Mouse (Mus musculus) layer of hippocampus, adult 9-10 months (tissue): ENCODE measurements around the gene Map2.

ENCODE experiments used
- DNase-seq: peaks from one replicate; pipeline ENCODE4 v3.0.0; 2022; ENCODE audit warnings: low spot score

Gene Map2

DNA sequence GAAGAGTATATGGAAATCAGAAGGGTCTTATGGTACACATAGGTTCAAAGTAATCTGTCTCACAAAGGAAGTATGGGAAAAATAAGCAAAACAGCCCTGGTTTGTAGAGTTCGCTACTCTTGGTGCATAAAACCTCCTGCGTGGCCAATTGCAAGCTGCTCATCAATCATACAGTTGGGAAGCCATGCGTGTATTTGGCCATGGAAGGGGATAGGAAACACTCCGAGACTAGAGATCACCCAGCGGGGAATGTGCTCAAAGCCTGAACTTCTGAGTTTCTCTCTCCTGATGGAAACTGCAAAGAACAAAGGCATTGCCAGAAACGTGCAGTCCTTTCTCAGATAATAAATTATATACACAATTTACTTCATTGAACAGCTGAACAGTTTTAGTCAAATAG, 124.3 kb downstream of the Map2 start:
- no peak for DNase-seq

DNA sequence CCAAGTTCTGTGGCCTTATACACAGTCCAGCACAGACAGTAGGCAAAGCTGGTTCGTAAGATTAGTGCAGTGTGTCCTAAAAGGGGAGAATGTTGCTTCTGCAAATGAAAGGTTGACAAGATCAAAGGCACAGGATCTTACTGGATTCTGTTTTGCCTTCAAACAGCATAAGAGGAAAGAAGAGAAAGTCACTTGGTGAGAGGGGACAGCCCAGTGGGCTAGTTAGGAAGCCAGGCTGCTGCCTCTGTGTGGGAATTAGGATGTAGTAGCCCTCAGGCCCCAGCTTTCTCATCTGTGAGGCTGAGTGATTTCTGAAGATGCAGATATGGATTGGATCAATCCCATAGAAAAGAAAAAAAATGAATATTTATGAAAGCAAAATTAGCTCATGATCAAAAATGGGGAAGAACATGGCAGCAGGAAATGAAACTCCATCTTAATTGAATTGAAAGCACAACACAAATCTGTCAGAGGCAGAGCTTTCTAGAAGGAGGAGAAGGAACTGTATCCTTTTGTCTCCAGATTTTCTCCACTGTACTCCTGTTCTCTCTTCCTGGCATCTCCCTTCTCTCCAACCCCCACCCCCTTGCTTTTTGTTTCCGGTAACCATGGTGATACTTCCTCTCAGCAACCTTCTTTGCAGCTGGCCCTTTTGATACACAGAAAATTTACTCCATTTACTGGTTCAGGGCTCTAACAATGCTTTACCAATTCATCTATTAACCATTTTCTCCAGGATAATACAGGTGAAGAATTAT, 145.5 kb downstream of the Map2 start:
- DNase-seq = no peak

DNA sequence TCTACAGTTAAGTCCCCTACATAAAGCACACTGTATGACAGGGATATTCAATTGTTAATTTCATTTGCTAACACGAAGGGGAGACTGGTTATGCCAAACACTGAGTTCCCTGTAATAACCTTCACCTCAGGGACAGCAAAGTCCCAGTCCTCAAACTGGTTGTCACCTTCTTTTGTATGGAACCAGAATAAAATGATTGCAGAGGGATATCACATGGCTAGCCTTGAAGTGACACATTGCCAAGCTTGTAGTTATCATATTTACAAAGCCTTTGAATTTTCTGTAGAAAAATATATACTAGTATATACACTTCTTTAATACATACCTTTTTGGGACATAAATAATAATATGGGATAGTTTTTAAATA, 146.0 kb downstream of the Map2 start:
- DNase-seq = no peak

DNA sequence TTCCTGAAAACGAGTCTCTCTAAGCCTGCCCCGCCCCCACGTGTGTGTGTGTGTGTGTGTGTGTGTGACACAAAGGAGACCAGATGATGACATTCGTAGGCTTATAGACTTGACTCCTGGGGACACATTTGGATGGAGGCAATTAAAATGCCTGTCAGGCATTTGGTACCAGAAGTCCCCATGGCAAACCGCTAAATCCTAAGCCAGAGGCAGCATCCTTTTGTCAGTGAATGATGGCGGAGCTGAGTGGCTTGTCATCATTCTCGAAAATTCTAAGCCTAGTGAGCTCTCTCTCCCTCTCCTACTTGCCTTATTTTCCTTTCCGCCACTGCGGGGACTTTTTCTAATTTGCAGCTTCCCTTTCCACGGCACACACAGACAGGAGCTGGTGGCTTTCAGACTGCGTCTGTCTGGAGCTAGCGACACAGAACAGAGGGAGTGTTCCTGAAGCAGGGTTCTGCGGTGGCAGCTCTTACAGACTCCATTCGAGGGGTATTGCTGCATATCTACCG, 146.6 kb downstream of the Map2 start:
- DNase-seq = peak; percentile 68

DNA sequence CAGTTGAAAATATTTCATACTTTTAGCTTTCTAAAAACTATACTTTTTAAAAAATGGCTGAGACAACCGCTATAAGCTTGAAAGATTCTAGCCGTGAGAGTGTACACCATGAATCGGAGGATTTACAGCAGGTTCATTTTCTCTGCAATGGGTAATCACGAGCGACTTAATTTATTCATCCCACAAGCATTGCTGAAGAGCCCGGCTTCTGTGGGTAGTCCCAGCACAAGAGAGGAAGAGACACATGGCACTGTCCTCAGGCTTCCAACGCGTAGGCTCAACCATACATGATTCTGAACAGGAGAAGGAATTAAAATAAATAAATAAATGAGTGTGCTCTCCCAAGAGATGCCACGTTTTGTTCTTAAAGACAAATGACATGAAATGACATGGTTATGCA, 148.4 kb downstream of the Map2 start:
- no peak for DNase-seq

DNA sequence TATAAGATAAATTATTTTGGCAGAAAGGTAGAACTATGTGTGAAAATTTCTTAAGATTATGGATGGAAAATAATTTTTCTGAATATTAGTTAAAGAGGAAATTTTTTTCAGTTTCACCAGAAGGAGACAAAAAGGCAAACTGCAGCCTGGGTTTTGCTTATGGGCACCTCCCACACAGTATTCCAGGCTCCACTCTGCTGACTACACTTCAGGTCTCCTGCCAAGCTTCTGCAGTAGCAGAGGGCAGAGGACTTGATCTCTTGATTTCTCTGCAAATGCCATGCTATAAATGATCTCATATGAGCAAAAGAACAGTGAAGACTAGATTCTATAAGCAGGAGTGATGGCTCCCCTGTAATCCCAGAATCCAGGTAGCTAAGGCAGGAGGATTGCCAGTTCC, 149.9 kb downstream of the Map2 start:
- no peak for DNase-seq

DNA sequence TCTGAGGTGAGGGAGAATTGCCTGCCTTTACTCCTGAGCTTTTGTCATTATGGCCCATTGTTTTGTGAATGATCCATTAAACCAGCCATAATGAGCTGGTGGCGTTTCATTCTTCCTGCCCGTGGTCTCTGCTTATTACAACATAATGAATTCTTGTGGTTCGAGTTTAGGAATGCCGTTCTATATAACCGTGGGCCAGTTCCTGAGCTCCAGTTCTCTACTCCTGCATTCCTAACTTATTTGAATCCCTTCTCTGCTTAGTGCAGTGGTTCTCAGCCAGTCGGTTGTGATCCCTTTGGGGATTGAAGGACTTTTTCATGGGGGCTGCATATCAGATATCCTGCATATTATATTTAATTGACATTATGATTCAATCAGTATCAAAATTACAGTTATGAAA, 153.9 kb downstream of the Map2 start:
- DNase-seq = no peak

DNA sequence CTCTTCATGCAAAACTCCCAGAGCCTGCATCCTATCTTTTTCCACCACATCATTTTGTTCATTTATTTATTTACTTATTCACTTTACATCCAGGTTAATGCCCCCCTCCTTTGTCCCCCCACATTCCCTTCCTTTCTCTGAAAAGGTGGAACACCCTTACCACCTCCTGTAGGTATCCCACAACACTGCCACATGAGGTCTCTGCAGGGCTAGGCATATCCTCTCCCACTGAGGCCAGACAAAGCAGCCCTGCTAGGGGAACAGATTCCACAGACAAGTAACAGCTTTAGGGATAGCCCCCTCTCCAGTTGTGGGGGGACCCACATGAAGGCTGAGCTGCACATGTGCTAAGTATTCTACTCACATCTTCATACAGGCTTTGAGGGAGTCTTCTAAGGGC, 154.5 kb downstream of the Map2 start:
- no peak for DNase-seq

DNA sequence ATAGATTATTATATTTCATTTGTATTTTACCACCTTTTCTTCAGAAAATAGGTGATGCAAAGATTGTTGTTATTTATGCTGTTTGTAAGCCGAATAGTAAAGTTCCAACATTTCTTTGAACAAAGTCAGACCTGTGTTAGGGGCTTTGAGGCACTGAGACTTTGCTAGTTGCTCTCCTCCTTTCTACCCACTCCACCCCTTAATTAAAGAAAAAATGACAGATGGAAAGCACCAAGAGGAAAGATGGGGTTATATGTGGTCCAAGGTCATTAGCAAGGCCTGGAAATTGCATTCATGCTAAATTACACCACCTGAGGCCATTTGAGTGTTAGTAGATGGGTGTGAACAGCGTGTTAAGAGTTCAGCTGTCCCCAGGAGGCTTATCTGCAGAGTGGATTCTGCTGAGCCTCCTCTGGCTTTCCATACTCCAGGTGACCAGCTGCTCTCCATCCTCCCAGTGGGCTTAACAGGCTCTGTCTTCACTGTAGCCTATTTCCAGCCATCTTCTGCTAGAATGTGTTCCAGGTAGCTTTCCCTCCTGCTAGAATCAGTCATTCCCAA, 160.7 kb downstream of the Map2 start:
- DNase-seq = no peak

DNA sequence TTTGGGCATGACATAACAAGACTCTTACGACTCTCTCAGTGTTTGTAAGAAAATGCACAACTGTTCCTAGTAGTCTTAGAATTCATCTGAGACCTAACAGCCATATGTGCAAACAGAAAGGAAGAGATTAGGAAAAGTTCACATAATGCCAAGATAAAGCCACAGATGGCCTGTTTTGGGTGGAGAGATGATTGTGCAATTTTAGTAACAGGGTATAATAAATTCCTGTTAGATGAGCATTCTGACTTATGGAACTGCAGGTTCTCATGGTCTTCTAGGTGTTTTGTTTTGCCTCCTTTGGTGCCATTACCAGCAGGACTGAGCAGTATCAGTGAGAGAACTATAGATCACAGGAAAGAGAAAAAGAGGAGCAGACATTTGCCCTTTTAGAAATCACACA, 164.1 kb downstream of the Map2 start:
- DNase-seq = no peak

DNA sequence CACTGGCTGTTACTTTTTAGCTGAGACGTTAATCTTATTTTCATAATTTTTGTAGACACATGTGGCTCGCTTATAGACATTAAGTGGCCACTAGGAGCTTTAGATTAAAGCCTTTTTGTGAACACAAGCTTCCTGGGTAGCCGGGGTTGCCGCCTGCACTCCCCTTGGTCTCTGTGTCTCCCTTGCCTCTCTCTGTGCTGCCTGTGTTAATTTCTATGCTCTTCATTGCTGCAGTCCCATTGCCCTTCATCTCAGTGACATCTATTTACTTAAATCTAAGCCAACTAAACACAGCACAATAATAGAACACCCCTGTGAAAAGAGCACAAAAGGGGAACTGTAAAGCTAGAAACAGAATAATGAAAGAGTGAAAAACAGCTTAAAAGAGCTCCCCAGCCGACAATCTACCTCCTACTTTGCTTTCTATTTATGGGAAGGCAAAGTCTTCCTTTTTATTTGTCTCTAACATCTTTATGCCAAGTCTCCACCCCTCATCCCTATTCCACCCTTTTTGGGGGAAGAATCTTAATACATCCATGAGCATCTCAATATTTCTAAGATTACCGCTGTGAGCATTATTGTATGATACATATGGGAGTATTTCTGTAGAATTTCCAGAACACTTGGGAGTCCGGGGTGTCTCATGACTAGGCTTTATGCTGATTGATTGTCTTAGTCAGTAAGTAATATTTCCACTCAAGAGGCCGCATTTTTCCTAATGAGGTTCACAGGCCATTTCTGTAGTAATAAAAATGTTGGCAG, 173.5 kb downstream of the Map2 start:
- no peak for DNase-seq

DNA sequence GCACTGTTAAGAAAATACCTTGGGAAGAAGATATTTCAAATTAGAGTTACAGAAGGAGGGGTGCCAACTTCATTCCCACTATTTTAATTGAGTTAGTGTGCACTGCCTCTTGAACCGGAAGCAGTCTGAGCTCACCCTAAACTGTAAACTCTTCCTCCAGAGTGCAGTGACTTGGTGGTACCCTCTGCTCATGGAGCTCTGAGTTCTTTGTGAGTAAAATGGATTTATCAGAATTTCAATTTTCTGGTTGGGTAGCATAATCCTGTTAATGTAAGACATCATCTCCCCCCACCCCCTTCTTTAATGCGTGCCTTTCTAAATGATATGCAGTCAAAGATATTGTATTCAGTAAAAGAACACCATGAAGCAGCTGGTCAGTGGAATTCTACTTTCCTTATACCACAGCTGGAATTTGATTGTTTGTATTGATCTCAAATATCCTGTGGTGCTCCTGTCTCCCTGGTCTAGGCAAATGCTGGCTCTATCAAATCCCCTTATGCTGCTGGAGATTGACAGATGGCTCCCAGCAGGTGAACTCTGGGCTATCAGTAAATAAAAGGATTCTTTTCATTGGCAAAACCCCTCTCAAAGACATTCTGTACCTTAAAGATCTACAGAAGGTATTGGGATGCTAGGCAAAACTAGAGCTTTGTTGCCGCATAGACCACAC, 174.2 kb downstream of the Map2 start:
- DNase-seq = no peak

DNA sequence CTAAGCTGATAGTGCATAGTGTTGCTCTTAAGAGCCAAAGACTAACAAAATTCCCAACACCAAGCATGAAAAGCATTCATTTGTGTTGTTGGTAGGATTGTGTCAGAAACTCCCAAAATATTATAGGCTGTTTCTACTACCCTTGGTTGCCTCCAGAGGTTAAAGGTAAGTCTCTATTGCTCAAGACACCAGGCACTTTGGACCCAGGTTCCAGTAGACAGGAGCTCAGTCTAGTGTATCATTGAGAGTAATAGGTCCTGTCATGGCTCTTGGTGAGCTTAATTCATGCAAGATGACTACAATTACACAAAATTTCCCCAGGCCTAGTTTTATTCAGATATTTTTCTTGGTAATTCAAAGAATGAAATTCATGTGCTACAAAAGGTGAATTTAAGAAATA, 176.3 kb downstream of the Map2 start:
- DNase-seq = no peak

DNA sequence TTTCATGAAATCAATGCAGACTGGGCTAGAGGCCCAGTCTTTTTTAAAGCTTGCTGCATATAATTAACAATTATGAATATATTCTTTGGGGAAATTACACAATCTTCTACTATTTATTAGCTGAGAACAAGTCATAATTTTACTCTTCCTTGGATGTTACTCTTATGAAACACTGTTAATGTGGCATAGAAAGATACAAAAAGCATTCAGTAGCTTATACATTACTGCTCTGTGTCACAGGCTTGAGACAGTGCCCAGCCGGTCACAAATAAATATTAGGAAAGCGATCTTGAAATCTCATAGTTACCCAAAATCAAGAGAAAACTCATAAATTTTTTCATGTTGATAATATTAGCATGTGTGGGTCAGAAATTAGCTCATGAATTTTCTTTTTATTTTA, 186.7 kb downstream of the Map2 start:
- no peak for DNase-seq

DNA sequence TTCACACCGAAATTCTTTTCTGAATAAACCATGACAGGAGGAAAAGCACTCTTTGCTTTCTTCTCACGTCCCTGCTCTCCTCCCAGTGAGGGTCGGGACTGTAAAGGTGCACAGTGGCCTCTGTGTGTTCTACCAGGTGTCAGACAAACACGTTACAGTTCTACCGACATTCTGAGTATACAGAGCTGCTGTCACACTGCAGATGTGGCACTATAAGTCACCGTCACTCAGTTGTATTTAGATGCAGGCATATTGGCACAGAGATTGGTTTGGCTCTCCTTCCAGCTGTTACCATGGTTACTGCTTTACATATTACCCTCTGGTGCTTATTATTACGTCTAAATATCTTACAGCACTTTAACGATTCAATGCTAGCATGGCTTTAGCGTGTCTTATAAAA, 188.2 kb downstream of the Map2 start:
- DNase-seq = no peak

DNA sequence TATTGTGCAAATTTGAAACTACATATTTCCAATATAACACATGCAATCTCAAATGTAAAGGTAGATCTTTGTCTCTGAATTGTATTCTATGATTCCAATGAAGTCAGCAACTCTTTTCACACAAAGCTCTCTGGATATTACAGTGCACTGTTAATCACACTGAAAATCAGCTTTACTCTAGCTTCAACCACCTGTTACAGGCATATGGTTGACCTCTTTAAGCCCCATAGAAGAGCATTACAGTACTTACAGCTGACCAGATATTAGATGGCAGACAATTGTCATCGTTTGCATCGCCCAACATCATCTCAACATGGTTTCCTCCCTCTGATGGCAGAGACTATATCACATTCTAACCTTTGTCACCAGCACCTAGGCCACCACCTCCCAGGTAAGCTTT, 189.3 kb downstream of the Map2 start:
- DNase-seq = no peak

DNA sequence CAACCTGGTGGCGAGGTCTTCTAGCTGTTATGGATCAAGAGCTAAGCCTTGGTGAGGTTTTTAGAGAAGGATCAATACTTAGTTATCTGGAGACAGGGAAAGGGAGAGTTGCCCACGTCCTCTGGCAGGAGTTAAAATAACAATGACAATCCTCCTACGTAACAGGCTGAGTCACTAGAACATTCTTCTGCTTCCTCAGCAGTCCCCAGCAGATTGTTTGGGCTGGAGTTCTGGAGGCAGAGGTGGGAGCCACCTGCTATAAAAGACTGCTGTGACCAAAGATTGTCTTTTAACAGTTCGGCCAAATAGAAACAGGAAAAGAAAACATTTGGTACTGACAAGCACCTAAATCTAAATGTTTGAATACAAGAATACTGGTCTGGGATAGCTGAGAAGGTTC, 190.5 kb downstream of the Map2 start:
- DNase-seq = peak; percentile 55

DNA sequence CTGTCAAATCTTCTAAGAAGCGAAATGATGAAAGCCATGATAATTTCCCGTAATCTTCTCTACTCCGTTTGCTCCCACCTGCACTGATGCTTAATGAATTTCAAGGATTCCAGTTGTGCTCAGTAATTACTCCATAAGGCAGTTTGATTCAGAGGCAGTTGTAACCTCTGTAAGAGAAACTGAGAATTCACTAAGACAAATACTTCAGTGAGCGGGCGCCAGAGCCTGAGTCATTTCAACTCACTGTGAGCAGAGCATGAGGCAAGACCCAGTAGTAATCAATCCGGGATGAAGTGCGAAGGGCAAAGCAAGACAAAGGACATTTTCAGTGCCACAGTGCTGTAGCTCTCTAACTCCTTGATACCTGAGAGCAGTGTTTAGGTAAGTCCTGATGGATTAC, 194.4 kb downstream of the Map2 start:
- no peak for DNase-seq

DNA sequence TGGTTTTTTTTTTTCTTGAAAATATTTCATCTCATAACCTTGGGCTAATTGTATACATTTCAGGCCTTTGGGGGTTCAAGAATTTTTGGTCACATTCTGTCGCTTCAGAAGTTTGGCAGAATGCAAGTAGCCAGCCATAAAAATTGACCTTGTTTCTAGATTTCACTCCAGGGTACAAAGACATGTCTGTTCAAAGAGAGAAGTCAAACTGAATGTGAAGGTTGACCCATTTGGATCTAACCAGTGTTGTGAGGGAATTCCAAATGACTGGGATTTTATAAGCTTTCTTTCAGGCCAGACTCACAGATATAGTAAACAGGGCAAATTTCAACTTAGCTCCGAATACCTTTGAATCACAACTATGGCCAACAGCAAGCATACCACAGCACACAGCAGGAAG, 196.3 kb downstream of the Map2 start:
- no peak for DNase-seq

DNA sequence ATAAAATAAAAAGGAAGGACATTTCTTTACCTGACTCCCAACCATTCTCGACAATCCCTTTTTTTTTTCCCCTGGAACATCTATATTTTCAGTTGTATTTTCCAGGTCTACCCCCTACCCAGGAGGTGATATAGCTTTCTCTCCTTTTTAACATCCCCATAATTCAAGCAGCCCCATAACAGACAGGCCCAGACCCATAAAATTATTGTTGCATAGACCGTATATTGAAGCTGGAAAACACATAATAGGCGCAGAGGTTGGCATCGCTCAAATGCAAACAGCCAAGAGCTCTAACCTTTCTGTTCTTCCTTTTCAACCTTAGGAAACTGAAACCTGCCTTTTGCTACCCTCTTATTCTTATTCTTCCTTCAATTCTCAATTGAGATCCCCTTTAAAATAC, 211.2 kb downstream of the Map2 start:
- no peak for DNase-seq

DNA sequence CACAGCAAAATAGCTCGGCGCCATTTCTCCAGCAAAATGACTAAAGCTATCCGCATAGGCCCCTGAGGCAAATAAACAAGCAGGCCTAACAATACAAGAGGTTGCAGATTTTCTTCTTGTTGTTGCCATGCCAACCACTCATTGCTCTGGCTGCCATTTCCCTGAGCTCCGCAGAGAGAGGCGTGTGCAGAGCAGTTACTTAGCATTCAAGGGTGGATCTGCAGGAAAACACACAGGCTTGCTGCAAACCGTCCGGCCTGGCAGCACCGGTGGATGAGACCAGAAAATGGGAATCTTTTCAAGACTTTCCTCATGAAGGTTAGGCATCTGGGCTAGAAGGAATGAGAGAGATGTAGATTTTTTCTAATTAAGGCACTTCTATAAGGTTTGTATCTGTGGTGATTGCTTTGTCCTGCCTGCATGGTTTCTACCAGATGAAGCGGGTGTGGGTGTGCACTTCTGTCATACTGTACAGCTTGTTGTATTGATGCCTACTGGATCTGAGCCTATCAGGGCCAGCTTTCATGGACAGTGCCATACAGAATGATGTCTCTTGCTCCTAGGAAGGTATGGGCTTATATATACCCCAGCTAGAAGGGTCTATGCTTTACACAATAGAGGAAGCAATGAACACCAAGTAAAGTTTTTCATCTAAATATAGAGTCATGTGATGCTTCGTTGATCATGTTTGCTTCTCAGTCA, 211.8 kb downstream of the Map2 start:
- no peak for DNase-seq

DNA sequence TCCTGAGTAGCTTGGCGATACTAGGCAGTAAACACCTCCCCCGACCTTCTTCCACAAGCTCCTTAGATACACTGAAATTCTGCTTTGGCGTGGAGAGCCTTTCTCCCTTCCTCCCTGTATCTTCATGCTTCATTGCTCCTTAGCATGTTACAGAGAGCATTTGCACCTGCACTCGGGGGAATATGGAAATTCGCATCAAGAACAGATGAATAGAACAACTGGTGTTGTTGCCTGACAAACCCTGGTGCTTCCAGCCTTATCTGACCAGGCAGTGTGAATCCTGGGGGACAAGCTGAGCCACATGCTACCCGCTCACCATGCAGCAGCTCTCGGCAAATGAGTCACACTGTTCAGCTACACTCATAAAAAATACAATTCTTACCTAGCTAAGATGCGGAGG, 213.5 kb downstream of the Map2 start:
- DNase-seq = no peak
